Mouse (Mus musculus) testis, adult 2 months (tissue): ENCODE measurements around the gene Pou2f2.

Source experiments
- CTCF ChIP-seq: fragments of 200-500 bp; IDR thresholded peaks from 2 replicates; pipeline ENCODE4 v1.5.1; 2012; ENCODE audit warnings: low read depth, mild to moderate bottlenecking, inconsistent platforms, low read length, moderate library complexity; ENCODE audit not compliant: control insufficient read depth, insufficient read depth, insufficient replicate concordance
- POLR2A ChIP-seq: fragments of 200-500 bp; IDR thresholded peaks from 2 replicates; pipeline ENCODE4 v1.6.1; 2012; ENCODE audit warnings: low read depth, mild to moderate bottlenecking, inconsistent platforms, low read length, moderate library complexity; ENCODE audit not compliant: control insufficient read depth

DNA sequence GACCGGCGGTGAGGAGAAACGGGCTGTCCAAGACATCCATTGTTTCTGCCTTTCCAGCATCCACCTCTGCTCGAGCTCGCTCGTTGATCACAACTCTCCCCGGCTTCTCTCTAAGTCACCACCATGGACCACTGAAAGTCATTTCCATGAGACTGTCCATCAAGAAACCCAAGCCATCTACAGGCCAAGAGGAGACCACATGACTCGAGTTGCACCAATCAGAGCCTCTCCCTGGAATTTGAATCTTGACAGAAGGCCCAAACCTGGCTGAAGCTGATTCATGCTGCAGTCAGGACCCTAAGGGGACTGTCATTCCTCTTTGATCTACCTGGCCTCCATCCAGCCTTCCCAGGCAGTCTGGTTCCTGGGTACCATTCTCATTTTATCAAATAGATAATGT, 12.6 kb upstream of the Pou2f2 start:
- TF ChIP-seq POLR2A (no peak), CTCF (no peak)
